Mouse (Mus musculus) right cerebral cortex, postnatal 14 days (tissue): ENCODE measurements around the gene Cdk9.
A peak's percentile ranks its signal among the peaks of the same experiment; 100 is the strongest.

ENCODE experiments used
- DNase-seq: peaks from one replicate; pipeline ENCODE4 v3.0.0; 2022

The Cdk9 gene

DNA sequence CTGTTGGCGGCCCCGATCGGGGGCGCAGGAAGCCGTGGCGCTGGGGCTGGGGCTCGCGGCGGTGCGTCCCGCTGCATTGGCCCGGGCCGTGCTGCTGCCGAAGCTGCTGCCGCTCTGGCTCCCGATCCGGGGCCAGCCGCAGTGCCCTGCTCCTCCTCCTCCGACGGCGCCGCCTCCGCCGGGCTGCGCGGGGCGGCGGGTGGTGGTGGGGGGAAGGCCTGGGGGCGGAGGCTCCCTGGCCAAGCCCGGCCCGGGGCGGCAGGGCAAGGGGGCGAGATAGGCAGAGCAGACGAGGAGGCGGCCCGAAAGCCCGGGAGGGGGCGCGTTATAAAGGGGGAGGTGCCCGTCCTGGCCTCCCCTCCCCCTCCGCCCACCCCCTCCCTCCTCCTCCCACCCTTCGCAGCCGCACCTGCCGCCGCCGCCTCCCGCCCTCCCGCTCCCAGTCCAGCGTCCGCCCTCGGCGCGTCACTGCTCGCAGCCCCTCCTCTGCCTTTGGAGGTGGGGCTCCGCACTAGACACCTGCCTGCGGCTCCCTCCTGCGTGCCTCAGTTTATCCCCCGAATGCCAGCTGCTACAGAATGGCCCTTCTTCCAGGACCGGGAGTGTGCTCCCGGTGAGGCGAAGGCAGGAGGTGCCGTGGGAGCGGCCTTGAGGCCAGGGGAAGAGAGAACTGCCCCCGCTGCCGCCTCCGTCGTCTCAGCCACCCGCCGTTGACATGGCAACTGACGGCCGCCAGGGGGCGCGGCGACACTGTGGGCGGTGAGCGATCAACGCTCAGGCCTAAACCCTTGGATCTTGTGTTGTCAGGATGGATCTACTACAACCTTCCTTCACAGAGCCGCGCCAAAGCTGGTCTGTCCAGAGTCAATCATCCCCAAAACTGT, at the start of gene Cdk9:
Cdk9 (minus strand) TSS at position 143 of the 884 bp plus-strand sequence.
- DNase-seq: peak; percentile 82

DNA sequence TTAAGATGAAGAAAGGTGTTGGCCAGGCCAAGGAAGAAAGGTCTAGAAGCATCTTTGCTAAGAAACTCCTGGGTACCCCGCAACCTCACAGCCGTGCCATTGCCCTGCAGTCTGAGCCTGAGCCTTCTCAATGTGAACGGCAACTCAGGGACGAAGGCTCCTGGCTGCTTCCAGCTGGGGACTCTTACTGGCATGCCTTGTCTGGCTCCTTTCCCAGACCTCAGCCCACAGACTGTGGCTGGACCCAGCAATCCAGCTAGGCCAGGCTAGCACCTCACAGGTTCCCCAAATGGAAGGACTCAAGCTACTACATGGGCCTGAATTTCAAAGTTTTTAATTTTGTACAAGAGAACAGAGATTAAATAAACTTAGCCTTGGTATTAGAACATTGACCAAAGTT, 49.0 kb upstream of the Cdk9 start:
- DNase-seq: no peak

DNA sequence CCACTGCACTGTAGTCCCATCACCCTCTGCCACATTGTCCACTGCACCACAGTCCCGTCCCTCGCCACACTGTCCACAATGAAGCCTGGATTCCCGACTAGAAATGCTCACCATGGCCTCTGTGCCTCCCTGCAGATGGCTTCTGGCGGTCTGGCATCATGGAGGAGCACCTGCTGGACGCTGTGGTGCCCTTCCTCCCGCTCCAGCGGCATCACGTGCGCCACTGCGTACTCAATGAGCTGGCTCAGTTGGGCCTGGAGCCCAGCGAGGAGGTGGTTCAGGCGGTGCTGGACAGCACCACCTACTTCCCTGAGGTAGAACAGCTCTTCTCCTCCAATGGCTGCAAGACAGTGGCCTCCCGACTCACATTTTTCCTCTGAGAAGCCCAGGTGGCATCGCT, 48.5 kb upstream of the Cdk9 start:
- DNase-seq: no peak

DNA sequence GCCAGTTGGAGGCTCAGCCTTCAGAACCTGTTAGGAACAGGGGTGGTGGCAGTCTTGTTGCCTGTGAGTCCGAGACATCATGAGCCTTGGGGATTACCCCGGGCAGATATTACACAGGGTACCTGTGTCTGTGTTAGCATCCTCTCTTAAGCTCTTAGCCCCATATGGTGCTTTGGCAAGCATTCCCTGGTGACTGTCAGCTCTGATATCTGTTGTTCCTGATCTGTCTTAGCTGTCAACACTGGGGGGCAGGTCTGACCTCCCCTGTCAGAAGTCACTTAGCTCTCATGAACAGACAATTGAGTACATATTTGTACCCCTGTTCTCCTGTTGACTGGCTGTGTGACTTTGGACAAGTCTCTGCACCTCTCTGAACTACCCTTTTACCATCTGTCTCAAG, 46.1 kb upstream of the Cdk9 start:
- DNase-seq: no peak

DNA sequence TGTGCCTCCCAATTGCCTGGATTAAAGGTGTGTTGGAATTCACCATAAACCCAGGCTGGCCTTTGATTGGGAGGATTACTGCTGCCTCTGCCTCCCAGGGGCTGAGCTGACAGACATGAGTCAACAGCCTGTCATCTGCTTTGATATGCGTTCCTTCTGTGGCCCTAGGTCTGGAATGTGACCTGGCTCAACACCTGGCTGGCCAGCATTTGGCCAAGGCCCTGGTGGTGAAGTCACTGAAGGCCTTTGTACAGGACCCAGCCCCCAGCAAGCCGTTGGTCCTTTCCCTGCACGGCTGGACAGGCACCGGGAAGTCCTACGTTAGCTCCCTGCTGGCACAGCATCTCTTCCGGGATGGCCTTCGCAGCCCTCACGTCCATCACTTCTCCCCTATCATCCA, 45.6 kb upstream of the Cdk9 start:
- DNase-seq: no peak

DNA sequence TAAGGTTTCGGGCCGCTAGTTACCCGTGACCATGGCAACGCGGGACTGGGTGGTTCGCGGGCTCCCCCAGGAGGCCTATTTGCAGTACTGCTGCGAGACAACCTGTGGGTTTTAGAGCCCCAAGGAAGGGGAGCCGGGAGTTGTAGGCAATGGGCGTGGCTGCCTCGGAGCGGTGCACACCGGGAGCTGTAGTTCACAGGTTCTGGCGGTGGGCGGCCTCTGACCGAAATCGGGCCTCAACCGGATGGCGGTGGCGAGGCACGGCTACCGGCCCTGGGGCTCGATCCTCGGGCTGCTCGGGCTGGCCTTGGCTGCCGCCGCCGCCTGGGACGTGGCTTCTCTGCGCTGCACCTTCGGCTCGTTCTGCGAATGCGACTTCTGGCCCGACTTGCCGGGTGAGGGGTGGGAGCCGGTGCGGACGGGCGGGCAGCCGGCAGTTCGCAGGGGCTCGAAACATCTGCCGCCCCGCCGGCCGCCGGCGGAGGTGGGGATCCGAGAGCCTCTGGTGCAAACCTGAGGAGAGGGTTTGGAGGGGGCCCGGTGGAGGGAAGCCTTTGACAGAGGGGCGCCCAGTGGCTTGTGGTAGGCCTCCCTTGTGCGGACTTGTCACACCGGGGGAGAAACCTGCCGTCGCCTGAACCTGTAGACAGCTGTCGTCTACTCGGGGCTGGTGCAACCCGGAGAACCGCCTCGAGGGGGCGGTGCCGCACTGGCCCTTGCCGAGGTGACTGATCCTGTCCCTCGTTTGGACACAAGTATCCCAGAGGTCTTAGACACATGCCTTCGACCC, 44.4 kb upstream of the Cdk9 start, which contains the start of gene Tor2a:
Tor2a (plus strand) TSS at position 179 of the 790 bp plus-strand sequence.
- peak; percentile 97 for DNase-seq

DNA sequence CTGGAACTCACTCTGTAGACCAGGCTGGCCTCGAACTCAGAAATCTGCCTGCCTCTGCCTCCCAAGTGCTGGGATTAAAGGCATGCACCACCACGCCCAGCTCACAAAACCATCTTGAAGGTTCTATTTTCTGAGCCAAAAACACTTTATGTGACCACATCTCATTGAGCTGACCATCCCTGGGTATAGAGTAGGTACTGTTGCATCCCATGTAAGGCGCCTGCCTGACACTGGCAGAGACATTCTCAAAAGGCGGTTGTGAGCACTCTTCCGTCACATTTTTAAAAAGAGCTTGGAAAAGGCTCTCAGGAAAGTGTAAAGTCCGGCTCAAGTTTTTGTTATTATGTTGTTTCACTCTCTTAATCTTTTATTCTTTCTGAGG, 43.8 kb upstream of the Cdk9 start:
- no peak for DNase-seq

DNA sequence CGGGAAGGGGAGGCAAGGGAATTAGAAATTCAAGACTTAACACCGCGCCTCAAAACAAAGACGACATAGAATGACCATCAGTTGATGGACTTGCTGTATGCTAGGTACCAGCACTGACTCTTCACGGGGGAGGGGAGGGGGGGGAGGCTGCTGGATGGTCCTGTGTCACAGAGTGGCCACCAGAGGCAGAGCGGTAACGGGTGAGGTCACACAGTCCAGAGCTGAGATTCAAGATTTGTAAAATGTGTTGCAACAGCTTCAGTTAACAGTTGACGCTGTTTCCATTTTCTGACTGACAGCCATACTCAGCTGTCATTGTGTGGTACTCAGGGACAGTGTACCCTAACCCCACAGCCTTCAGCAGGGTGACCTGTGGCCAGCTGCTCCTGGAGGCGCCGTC, 39.3 kb upstream of the Cdk9 start:
- no peak for DNase-seq

DNA sequence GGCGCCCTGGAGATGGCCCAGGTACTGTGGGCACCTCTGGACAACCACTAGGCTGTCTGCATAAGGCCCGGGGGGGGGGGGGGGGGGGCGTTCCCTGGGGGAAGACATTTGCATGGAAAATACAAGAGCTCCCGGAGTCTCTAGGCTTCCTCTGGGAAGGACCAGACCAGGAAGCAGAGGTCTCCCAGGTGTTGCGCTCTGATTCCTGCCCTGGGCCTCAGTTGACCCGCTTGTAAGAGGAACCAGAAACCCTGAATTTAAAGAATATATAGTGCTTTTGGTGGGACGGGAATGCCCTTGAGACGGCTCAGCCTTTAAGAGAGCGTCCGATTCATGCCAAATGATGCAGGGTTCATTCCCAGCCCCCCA, 38.8 kb upstream of the Cdk9 start:
- DNase-seq: no peak

DNA sequence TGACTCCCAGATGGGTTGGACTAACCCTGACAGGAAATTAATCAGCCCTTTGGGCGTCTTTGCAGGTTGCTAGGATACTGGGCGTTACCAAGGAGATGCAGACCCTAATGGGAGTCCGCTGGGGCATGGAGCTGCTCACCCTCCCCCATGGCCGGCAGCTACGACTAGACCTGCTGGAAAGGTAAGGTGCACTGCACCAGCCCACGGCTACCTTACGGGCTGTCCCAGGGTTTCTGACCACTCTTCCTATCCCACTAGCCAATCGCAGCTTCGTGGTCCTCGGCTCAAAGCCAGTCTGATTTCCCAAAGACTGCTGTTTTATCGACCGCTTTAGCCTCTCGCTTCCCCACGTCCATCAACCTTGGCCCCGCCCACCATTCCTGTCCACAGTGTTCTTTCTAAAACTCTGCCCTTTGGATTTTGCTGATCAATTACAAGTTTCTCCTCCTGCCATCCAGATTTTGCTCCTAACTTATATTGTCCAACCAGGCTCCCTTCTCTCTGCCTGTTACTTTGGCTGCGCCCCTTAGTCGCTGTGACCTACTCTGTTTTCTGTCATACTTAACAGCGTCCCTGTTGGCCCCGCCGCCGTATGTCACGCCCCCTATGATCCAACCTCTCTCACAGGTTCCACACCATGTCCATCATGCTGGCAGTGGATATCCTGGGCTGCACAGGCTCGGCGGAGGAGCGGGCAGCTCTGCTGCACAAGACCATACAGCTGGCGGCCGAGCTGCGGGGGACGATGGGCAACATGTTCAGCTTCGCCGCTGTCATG, 38.2 kb upstream of the Cdk9 start:
- no peak for DNase-seq

DNA sequence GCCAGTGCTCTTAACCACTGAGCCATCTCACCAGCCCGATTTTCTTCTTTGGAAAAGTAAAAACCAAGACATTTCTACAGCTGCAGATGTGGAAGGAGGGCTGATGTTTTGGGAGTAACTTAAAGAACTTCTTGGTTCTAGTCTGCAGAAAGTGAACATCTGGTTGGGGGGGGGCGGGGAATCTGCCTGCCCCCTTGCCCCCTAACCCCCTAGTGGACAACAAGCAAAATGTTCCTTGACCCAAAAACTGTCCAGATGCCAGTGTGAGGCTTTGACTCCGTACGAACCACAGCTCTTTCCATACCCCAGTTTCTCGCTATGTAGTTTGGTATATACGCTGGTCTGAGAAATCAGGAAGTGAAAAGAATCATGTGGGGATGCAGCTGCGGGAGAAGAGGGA, 37.3 kb upstream of the Cdk9 start:
- no peak for DNase-seq

DNA sequence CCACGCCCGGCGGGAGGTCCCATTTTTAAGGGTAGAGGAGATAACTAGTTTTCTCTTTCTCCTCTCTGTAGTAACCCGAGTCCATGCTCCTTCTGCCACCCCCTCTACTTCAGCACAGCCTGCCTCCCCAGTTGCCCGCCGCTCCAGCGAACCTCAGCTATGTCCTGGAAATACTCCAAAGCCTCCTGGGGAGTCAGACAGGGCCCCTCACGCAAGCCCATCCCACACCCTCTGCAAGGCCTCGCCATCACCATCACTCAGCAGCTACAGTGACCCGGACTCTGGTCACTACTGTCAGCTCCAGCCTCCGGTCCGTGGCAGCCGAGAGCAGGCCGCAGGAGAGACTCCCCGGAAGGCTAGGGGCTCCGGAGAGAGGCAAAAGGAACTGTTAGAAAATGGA, 36.2 kb upstream of the Cdk9 start:
- no peak for DNase-seq

DNA sequence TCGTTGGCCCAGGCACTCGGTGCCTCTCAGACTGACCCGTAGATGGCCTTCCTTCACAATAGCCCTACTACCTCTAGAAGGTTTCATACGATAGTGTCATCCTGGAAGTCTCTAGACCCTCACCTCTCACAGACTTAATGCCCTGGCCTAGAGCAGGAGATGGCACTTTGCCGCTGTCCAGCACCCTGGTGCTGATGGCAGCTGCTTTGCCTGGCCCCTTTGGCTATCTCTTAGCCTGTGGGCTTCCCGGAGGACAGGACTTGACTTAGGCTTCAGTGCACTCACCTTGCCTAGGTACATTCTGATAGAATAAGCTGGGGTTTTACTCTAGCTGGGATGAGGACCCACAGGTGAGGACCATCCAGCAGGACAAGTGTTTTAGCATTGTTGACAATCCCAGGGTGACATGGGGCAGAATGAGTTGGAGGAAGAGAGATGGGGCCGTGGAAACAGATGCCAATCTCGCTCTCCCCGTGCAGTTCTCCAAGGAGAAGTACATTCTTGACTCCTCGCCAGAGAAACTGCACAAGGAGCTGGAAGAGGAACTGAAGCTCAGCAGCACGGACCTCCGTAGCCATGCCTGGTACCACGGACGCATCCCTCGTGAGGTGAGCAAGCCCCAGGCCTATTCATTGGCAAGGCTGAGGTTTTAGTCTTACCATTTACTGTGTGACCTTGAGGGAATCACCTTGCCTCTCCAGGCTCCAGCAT, 31.6 kb upstream of the Cdk9 start:
- DNase-seq: no peak

DNA sequence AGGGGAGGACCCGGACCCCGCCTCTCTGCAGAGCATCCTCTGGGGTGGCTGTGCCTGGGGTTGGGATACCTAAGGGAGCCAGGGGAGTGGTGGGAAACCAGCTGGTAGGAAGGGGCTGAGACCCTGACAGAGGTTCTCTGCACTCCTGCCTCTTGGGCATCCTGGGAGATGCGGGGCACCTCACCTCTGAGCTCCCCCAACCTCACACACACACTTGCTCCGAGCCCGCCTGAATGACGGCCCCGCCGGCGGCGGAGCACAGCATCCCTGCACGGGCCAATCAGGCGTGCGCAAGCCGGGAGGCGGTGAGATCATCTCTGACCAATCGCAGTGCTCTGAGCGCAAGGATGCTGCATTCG, 29.3 kb upstream of the Cdk9 start:
- DNase-seq: peak; percentile 84

DNA sequence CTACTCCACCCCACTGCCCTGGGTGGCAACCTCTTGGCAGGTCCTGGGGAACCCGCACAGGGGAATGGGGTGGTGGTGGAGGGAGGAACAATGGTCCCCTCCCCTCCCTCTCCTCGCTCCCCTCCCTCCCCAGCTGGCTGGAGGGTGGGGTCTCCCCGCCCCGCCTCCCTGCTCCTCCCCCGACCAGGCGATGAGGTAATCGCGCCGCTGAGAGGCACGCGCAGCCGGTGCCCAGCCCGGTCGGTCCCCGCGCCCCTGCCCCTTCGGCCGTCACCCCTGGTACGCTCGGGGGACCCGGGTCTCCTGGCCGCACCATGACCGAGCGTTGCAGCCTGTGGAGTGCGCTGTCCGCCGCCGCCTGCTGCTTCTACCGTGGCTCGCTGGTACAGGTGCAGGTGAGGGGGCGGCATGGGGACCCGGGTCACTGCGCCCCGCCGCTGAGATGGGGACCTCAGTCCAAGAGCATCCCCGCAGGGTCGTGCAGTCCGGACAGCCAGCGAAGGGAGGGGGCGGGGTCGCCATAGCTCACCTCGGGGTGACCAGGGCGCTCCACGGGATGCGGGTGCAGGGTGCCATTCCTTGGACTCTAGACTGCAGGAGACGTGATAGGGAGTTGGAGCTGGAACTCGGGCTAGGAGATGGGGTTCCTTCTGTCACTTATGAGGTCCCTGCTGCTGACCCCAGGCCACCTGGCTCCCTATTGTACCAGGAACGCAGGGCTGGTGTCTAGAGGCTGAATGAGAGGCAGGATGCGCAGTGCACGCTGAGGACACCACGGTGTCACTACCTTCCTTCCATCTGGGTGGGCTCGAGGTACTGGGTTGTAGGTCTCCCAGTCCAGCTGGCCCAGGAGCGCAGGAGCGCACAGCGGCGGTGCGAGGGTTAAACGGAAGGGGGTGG, 28.6 kb upstream of the Cdk9 start:
- peak; percentile 68 for DNase-seq

DNA sequence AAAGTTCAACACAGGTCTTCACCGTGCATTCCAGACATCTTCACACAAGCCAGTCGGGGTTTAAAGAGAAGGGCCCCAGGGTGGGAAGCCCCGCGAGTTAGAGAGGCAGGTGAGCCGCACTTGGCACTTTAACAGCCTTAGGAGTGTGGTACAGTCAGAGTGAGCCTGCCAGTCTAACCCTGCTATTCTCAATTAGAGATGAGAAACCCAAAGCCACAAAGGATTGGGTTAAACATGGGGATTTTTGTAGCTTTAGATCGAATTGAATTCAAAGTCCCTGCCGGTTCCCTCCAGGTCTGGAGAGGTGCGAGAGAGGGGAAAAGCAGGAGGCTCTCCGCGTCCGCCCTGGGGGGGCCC, 28.0 kb upstream of the Cdk9 start, which contains the start of gene 6330409D20Rik:
6330409D20Rik (minus strand) TSS at position 101 of the 357 bp plus-strand sequence.
- no peak for DNase-seq

DNA sequence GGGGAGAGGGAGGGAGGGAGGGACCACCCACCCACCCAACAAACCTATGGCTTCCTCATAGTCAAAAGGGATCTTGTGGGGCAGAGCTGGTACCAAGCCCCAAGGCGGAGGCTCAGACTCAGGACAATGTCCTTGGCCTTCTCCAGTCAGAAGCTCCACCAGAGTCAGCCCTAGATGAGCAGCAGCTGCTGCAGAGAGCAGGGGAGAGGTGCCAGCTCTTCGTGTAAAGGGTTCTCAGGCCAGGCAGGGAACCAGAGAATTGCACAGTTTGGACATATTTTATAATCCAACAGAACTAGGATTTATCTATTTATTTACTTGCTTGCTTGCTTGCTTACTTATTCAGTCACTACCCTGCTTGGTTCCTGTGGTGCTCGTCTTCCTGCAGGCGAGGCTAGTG, 26.4 kb upstream of the Cdk9 start:
- DNase-seq: no peak

DNA sequence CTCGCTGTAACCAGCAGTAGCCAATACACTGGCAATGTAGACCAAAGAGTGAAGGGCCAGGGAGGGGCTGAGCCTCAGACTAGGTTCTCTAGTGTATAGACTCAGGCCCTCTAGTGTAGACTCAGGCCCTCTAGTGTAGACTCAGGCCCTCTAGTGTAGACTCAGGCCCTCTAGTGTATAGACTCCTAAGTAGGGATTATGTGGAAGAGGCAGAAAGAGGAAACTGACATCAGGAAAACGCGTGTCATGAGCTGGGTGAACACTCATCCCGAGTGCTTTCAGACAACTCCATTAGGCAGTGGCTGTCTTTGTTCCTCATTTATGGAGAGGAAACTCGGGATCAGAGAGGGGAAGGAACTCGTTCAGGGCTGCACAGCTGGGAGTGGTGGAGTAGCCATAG, 24.1 kb upstream of the Cdk9 start:
- DNase-seq: no peak

DNA sequence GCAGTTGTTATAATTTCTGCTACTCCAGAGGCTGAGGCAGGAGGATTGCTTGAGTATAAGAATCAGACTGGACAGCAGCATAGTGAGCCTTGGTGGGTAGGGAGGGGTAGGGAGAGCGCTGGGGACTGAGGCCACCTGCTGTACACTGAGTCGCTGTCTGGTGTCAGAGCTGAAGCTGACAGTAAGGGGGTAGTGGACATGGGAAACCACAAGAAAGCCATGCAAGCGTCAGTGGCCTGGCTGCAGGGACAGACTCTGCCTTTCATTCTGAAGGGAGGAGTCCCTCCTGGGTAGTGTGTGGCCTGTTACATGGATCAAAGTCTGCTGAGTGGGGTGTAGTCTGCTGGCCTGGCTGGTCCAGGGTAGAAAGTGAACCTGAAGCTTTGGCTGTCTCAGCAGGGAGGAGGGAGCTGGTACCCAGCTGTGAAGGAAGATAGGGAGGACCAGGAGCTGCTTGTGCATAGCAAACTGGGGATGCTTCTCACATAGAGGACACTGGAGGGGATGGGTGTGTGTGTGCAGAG, 23.5 kb upstream of the Cdk9 start:
- no peak for DNase-seq

DNA sequence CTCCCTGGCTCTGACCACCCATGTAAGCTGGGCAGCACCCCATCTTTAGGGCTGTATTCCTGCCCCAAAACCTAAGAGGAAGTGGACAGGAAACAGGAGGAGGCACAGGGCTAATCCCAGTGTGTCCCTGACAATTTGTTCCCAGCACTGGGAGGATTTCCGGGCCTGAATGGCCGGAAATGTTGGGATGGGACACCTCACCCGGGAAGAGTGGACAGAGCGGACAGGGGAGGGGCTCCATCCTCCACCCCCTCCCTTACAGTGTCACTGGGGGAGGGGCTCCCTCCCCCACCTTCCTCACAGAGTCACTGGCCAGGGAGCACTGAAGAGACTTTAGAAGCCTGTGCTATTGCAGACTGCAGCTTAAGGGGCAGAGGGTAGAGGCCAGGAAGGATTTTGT, 22.1 kb upstream of the Cdk9 start:
- no peak for DNase-seq

DNA sequence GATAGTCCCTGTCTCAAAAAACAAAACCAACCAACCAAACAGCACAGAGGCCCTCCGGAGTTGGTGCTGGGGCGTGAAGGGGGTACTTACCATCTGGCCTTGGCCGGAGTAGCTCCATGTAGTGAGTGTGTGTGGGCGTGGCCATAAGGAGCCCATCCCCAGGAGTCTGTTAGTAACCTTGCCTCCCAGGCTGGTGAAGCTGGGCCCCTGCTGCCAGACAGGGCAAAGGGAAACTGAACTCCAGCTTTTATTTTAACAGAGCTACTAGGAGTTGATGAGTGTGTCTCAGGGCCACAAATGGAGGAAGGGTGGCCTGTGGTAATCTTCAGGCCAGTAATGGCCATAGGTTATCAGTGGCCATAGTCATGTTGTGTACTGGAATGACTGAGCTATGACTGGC, 21.6 kb upstream of the Cdk9 start:
- no peak for DNase-seq

DNA sequence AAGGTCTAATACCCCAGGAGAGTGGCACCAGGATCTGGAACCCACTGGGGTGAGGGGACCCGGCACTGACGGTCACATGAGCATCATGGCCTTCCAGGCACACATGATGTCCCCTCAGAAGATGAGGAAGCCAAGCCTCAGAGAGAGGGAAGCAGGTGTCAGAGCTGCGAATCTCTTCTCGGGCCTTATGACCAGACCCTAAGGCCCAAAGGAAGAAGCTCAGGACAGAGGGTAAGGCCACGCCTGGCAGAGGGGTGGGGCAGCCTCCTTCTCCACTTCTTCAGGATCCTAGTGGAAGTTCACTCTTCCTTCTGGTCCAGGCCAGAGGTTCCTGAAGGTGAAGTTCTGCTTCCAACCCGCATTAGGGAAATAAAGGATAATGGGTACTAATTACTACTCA, 19.8 kb upstream of the Cdk9 start:
- DNase-seq: no peak
